Mouse (Mus musculus) stomach, postnatal 0 days (tissue): ENCODE data around the gene Serpina12.
A peak's percentile ranks its signal among the peaks of the same experiment; 100 is the strongest.

Source experiments
- CTCF ChIP-seq: IDR thresholded peaks from 2 replicates; pipeline ENCODE4 v1.5.1; 2016; ENCODE audit warnings: antibody characterized with exemption, low read depth, mild to moderate bottlenecking, moderate library complexity
- EP300 ChIP-seq: optimal IDR thresholded peaks from 2 replicates; pipeline ENCODE3; 2016; ENCODE audit warnings: antibody characterized with exemption

- TF ChIP-seq CTCF, result peak; percentile 41
- no peak for TF ChIP-seq EP300
Measured at GRCm38 (mm10) chr12:103988754-103989513, 55.3 kb downstream of the Serpina12 start.
